Mouse (Mus musculus): ENCODE measurements at regions not wholly inside any gene's neighbourhood (a gene's known extent, or its start where the extent isn't known, plus 50 kb on each side); places are given as distances from the start of the nearest gene placed in this dataset.
A peak's percentile ranks its signal among the peaks of the same experiment; 100 is the strongest.

DNA sequence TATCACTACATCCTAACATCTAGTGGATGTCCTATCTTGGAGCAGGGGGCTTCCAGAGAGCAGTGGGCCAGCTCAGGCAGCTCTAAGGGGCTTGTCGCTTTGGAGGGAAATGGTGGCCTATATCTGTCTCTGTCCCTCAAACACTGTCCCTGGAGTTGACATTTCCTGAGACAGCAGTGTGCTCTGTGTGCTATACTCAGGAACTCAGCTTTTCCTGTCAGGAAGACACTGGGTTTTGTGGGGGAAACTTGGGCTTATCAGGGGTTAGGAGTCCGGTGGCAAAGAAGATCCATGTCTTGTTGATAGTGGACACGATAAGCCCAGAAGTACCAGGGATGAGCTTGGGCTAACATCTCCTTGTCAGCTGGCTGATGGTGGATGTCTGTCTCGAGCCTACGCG lies 187.6 kb upstream of the Bmper start:
- Histone ChIP-seq H3K9ac (ENCODE audit: low read depth, low read length) (no peak overlapping the region), H3K27ac (ENCODE audit: low read depth, low read length) (no peak overlapping the region), H3K4me2 (replicated peaks; ENCODE audit: low read depth, low read length) (no peak overlapping the region), H3K9me3 (ENCODE audit: control insufficient read depth, low read length) (no peaks in the 10 kb centered on the region), H3K4me3 (ENCODE audit: low read length) (no peak overlapping the region), H3K27me3 (ENCODE audit: control insufficient read depth, insufficient read depth, low read length) (no peaks in the 10 kb centered on the region), H3K4me1 (ENCODE audit: control insufficient read depth, insufficient read depth, low read length) (peaks cover 37% of the 10 kb centered on the region), H3K36me3 (ENCODE audit: control insufficient read depth, insufficient read depth, low read length) (no peaks in the 10 kb centered on the region)
- no peak for ATAC-seq (ENCODE audit: low FRiP score, low TSS enrichment)
- WGBS: 75% methylated on average over 6 of the region's 6 CpGs

DNA sequence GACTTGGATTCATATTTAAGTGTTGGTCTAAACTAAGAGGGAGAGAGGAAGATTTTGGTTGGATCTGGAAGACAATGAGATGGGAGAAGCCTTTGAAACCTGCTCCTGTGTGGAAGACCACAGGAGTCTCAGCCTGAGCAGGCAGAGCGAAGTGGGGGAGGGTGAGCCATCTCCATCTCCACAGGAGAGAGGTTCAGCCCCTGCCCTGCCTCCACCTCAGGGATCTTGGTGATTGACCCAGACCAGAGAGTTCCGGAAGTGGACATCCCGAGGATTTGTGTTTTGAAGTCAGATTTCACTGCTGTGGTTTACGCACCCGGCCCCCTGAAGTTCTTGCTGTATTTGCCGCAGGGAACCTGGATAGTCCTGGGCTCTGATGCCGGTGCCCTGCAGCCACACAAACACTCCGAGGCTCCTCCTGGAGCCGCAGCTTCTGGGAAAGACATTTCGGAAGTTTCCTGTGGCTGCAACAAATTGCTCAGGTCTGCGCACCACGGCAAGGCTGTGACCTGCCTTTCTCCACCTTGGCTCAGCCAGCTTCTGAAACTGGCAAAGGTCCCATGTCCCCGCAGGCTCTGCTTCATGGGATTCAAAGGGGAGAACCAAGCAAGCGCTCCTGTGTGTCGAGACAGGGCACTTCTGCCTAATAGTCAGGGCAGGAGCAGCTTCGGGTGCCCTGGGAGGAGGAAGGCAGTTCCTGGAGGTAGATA lies 186.8 kb upstream of the Bmper start:
- Histone ChIP-seq H3K27me3 (ENCODE audit: control insufficient read depth, insufficient read depth, low read length) (no peaks in the 10 kb centered on the region), H3K4me3 (ENCODE audit: low read length) (peak overlapping the region; percentile 18), H3K4me1 (ENCODE audit: control insufficient read depth, insufficient read depth, low read length) (peaks cover 37% of the 10 kb centered on the region), H3K9me3 (ENCODE audit: control insufficient read depth, low read length) (no peaks in the 10 kb centered on the region), H3K36me3 (ENCODE audit: control insufficient read depth, insufficient read depth, low read length) (no peaks in the 10 kb centered on the region), H3K4me2 (replicated peaks; ENCODE audit: low read depth, low read length) (peak overlapping the region; percentile 45), H3K27ac (ENCODE audit: low read depth, low read length) (peak overlapping the region; percentile 74), H3K9ac (ENCODE audit: low read depth, low read length) (peak overlapping the region; percentile 32; the same call in 1 of the 2 replicates)
- WGBS: 4% methylated on average over 16 of the region's 16 CpGs
- no peak for ATAC-seq (ENCODE audit: low FRiP score, low TSS enrichment)

DNA sequence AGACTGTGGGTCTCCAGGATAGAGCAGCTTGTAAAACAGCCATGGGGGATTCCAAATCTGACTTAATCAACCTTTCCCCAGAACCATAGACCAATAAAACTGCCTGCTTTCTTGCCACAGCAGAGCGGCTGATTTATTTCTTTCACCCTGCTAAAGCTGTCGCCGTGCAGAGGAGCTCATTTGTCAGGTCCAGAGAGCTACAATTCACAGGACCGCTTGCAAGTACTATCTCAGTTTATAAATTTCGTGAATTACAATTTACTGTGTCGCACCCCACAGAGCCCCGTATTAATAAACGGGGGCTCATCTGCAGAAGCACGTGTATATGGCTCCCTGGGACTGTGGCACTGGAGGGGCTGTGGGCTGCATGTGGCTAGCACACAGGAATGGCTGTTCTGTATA lies 185.4 kb upstream of the Bmper start:
- Histone ChIP-seq H3K9me3 (ENCODE audit: control insufficient read depth, low read length) (no peaks in the 10 kb centered on the region), H3K4me3 (ENCODE audit: low read length) (no peak overlapping the region), H3K27ac (ENCODE audit: low read depth, low read length) (peak overlapping the region; percentile 57; the same call in 1 of the 2 replicates), H3K36me3 (ENCODE audit: control insufficient read depth, insufficient read depth, low read length) (no peaks in the 10 kb centered on the region), H3K27me3 (ENCODE audit: control insufficient read depth, insufficient read depth, low read length) (no peaks in the 10 kb centered on the region), H3K4me2 (replicated peaks; ENCODE audit: low read depth, low read length) (0 out of 2 replicates have a peak overlapping the region, but pooled peaks have one; percentile 5), H3K9ac (ENCODE audit: low read depth, low read length) (no peak overlapping the region), H3K4me1 (ENCODE audit: control insufficient read depth, insufficient read depth, low read length) (peaks cover 42% of the 10 kb centered on the region)
- no peak for ATAC-seq (ENCODE audit: low FRiP score, low TSS enrichment)
- 10% methylated on average over 9 of the region's 9 CpGs for WGBS

DNA sequence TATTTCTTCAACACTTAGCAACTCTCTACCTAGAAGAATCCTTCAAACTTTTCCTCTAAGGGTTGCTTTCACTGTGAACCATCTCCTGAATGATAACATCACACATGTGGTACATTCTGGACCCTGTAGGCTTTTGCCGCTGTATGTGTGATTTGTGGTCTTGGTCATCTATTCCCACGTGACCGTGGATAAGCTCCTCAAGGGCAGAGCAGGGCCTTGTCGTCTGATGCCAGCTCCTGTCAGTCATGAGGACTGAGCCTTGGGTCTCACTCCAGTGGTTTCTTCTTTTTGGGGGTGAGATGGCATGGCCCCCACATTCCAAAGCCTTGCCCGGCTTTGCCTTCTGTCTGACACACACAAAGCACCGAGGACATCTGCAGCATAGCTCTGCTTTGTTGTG lies 183.3 kb upstream of the Bmper start:
- Histone ChIP-seq H3K27me3 (ENCODE audit: control insufficient read depth, insufficient read depth, low read length) (no peaks in the 10 kb centered on the region), H3K9ac (ENCODE audit: low read depth, low read length) (no peak overlapping the region), H3K4me2 (replicated peaks; ENCODE audit: low read depth, low read length) (no peak overlapping the region), H3K4me1 (ENCODE audit: control insufficient read depth, insufficient read depth, low read length) (peaks cover 47% of the 10 kb centered on the region), H3K9me3 (ENCODE audit: control insufficient read depth, low read length) (no peaks in the 10 kb centered on the region), H3K27ac (ENCODE audit: low read depth, low read length) (no peak overlapping the region), H3K4me3 (ENCODE audit: low read length) (no peak overlapping the region), H3K36me3 (ENCODE audit: control insufficient read depth, insufficient read depth, low read length) (no peaks in the 10 kb centered on the region)
- no peak for ATAC-seq (ENCODE audit: low FRiP score, low TSS enrichment)
- 46% methylated on average over 6 of the region's 6 CpGs for WGBS

DNA sequence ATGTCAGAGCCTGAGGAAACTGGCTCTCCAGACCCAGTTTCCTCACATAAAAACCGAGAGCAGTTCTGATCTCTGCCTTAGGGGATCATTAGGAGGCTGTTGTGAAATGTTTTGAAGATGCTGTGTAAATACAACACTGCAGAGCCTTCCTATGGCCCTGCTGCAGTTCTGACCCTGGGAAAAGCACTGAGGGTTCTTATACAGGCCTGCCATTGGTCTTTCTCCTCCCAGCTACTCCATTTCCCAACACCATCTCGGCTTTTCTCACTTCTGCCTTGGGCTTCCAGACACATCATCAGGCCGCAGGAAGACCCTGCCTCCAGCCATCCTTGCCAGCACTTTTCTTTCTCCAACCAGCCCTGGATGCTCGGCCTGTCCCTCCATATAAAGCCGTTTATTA lies 181.9 kb upstream of the Bmper start:
- ATAC-seq (ENCODE audit: low FRiP score, low TSS enrichment): peak; percentile 29
- H3K4me1 ChIP-seq (ENCODE audit: control insufficient read depth, insufficient read depth, low read length): peaks cover 41% of the 10 kb centered on the region
- H3K9me3 ChIP-seq (ENCODE audit: control insufficient read depth, low read length): no peaks in the 10 kb centered on the region
- no peaks in the 10 kb centered on the region for H3K36me3 ChIP-seq (ENCODE audit: control insufficient read depth, insufficient read depth, low read length)
- 5% methylated on average over 5 of the region's 5 CpGs for WGBS
- no peak overlapping the region for H3K4me3 ChIP-seq (ENCODE audit: low read length)
- no peak overlapping the region for H3K4me2 ChIP-seq (replicated peaks; ENCODE audit: low read depth, low read length)
- no peaks in the 10 kb centered on the region for H3K27me3 ChIP-seq (ENCODE audit: control insufficient read depth, insufficient read depth, low read length)
- no peak overlapping the region for H3K9ac ChIP-seq (ENCODE audit: low read depth, low read length)
- peak overlapping the region; percentile 91 for H3K27ac ChIP-seq (ENCODE audit: low read depth, low read length)

DNA sequence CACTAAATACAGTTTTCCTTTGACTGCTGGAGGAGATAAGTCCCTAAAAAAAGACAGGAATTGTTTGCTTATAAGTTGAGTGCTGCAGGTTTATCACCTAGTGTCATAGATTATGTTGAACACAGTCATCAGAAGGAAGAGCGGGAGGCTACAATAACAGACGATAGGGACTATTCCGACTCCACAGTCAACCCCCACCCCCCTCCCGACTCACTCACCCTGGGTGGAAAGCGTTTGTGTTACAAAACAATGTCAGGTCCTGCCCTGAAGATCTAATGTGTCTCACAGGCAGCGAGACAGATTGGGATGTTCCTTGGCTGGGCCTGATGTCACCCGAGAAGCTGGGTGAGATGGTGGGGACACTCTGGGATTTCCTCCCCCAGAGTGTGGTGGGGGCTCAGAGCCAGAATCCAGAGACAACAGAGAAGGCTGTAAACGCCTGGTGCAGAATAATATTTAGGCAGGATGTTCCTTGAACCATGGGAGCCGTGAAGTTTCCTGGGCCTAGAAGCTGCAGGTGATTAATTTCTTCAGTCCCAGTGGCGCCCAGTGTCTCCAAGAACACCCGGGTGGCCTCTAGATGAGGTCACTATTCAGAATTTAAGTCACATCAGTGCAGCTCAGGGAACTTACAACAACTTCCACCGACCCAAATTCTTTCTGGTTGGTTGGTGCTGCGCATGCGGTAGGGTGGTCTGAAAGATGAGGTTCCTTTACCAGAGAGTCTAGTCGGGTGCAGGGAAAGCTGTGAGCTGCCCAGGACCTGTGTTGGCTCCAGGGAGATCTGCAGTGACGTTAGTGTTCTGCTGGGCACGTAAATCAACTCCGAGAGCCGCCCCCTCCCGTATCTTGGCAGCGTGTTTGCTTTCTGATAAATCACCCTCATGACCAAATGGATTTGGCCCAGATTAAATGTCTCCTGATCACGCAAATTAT lies 181.1 kb upstream of the Bmper start:
- WGBS: 13% methylated on average over 22 of the region's 22 CpGs
- Histone ChIP-seq H3K9me3 (ENCODE audit: control insufficient read depth, low read length) (no peaks in the 10 kb centered on the region), H3K4me1 (ENCODE audit: control insufficient read depth, insufficient read depth, low read length) (peaks cover 33% of the 10 kb centered on the region), H3K4me3 (ENCODE audit: low read length) (no peak overlapping the region), H3K27ac (ENCODE audit: low read depth, low read length) (peak overlapping the region; percentile 91), H3K27me3 (ENCODE audit: control insufficient read depth, insufficient read depth, low read length) (no peaks in the 10 kb centered on the region), H3K9ac (ENCODE audit: low read depth, low read length) (no peak overlapping the region), H3K4me2 (replicated peaks; ENCODE audit: low read depth, low read length) (peak overlapping the region; percentile 12; the same call in 1 of the 2 replicates), H3K36me3 (ENCODE audit: control insufficient read depth, insufficient read depth, low read length) (no peaks in the 10 kb centered on the region)
- peak; percentile 84 for ATAC-seq (ENCODE audit: low FRiP score, low TSS enrichment)

DNA sequence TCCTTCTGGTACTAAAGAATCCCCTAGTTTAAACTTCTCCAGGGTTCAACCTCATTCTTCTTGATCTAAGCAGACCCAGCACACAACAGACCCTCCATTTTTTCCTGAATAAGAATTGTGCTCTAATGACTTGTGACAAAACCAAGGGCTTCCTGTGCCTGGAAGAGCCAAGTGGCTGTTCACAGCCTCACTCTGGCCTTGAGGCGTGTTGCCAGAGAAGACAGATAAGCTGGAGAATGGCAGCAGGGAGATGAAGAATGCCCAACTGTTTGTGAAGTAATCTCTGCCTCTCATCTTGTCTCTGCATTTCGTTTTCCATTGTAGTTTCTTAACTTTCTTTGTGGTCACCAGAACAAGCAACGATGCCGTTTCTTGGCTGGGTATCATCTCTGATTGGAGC lies 179.9 kb upstream of the Bmper start:
- no peak overlapping the region for H3K9ac ChIP-seq (ENCODE audit: low read depth, low read length)
- no peaks in the 10 kb centered on the region for H3K27me3 ChIP-seq (ENCODE audit: control insufficient read depth, insufficient read depth, low read length)
- H3K4me1 ChIP-seq (ENCODE audit: control insufficient read depth, insufficient read depth, low read length): peaks cover 22% of the 10 kb centered on the region
- peak overlapping the region; percentile 91; the same call in 1 of the 2 replicates for H3K27ac ChIP-seq (ENCODE audit: low read depth, low read length)
- H3K4me3 ChIP-seq (ENCODE audit: low read length): no peak overlapping the region
- no peak for ATAC-seq (ENCODE audit: low FRiP score, low TSS enrichment)
- no peaks in the 10 kb centered on the region for H3K9me3 ChIP-seq (ENCODE audit: control insufficient read depth, low read length)
- H3K36me3 ChIP-seq (ENCODE audit: control insufficient read depth, insufficient read depth, low read length): no peaks in the 10 kb centered on the region
- 83% methylated on average over 4 of the region's 4 CpGs for WGBS
- H3K4me2 ChIP-seq (replicated peaks; ENCODE audit: low read depth, low read length): no peak overlapping the region

DNA sequence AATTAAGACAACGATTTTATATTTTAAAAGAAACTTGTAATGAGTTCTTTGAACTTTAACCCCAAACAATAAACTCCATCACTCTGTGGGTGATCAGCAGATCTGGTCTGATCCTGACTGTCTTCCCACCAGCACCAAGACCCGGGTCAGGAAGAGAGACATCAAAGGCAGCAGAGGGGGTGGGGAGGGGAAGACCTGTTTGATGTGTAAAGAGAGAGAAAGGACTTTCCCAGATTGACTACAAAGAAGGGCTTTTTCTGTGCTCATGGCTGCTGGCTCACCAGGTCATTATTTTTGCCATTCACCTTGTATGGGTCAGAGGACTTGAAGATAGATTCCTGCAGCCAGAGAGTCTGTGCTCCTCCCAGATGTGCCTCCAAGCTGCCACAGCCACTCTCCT lies 177.4 kb upstream of the Bmper start:
- 7% methylated on average over 2 of the region's 2 CpGs for WGBS
- ATAC-seq (ENCODE audit: low FRiP score, low TSS enrichment): no peak
- Histone ChIP-seq H3K4me2 (replicated peaks; ENCODE audit: low read depth, low read length) (no peak overlapping the region), H3K9ac (ENCODE audit: low read depth, low read length) (no peak overlapping the region), H3K36me3 (ENCODE audit: control insufficient read depth, insufficient read depth, low read length) (no peaks in the 10 kb centered on the region), H3K4me1 (ENCODE audit: control insufficient read depth, insufficient read depth, low read length) (peaks cover 21% of the 10 kb centered on the region), H3K27me3 (ENCODE audit: control insufficient read depth, insufficient read depth, low read length) (no peaks in the 10 kb centered on the region), H3K9me3 (ENCODE audit: control insufficient read depth, low read length) (no peaks in the 10 kb centered on the region), H3K27ac (ENCODE audit: low read depth, low read length) (no peak overlapping the region), H3K4me3 (ENCODE audit: low read length) (no peak overlapping the region)

DNA sequence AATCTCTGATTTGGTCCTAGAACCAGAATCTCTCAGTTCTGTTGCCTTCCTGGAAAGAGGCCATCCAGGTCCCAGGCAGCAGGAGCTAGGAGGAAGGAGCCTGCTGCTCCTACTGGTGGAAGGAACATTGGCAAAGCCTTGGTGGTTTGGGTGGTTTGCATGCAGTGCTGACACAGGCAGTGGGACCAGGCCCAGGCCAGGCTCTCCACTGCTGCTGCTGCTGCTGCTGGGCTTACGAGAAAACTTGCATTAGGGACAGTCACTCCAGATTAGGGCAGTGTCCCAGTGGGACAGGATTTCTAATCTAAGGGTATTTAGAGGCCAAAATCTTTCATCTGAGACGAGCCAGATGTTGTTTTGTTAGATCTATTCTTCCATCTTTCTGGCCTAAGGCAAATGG lies 172.1 kb upstream of the Bmper start:
- Histone ChIP-seq H3K4me2 (replicated peaks; ENCODE audit: low read depth, low read length) (no peak overlapping the region), H3K9ac (ENCODE audit: low read depth, low read length) (no peak overlapping the region), H3K4me3 (ENCODE audit: low read length) (no peak overlapping the region), H3K27ac (ENCODE audit: low read depth, low read length) (no peak overlapping the region), H3K27me3 (ENCODE audit: control insufficient read depth, insufficient read depth, low read length) (no peaks in the 10 kb centered on the region), H3K4me1 (ENCODE audit: control insufficient read depth, insufficient read depth, low read length) (no peaks in the 10 kb centered on the region), H3K9me3 (ENCODE audit: control insufficient read depth, low read length) (no peaks in the 10 kb centered on the region; the same call in 1 of the 2 replicates), H3K36me3 (ENCODE audit: control insufficient read depth, insufficient read depth, low read length) (no peaks in the 10 kb centered on the region)
- WGBS: 52% methylated on average over 2 of the region's 2 CpGs
- ATAC-seq (ENCODE audit: low FRiP score, low TSS enrichment): no peak

Measured in kidney, embryonic 14.5 days (tissue).